Mouse (Mus musculus) ovary, adult 18-20 months (tissue): ENCODE results near the gene Pcdh15.

Experiments used
- DNase-seq: peaks from one replicate; pipeline ENCODE4 v3.0.0; 2022; ENCODE audit warnings: low spot score, mixed read lengths

The Pcdh15 gene

DNA sequence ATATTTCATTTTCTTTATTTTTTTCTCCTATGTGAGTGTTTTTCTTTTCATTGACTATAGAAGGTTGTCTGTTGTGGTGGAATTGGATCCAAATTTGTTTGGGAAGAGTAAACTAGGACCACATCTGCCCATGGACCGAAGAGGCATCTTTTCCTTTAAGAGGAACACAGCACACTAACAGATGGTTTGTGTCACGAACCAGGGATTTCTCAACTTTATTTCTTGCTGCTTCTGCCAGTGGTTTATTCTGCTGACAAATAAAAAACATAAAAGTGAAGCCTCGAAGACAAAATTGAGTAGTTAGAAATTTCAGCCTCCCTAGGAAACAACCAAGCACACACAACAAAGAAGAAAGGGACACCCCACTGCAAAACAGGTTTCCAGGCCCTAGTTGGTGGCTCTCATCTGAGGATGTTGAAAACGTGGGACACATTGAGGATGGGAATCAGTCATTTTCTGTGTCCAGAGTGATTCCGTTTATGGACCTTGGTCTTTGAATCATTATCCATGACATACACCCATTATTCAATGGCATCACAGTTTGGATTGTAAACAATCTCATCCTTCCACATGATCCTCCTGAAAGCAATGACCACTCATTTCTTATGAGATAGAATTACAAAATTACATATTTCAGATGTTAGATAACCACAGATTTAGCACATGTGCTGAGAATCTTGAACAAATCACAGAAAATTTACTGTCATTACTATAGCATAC, 1206.5 kb downstream of the Pcdh15 start:
- no peak for DNase-seq

DNA sequence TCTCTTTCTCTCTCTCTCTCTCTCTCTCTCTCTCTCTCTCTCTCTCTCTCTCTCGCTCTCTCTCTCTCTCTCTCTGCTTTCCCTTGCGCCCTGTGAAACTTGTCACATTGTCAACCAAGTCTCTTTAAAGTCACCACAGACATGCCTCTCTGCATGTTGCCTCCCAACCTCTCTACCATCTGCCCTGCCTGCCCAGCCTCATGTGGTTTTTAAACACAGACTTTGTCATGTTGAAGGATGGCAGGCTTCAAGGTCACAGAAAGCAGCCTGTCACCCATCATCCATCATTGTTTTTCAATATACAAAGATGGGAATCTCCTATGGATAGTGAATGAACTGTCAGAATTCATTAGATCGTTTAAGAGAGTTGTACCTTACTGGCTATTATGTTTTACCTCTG, 1207.9 kb downstream of the Pcdh15 start:
- DNase-seq = no peak

- no peak for DNase-seq
Measured at GRCm38 (mm10) chr10:74316091-74316490, 1216.9 kb downstream of the Pcdh15 start.

GRCm38 (mm10) chr10:74335412-74335811, 1236.3 kb downstream of the Pcdh15 start:
- no peak for DNase-seq

DNA sequence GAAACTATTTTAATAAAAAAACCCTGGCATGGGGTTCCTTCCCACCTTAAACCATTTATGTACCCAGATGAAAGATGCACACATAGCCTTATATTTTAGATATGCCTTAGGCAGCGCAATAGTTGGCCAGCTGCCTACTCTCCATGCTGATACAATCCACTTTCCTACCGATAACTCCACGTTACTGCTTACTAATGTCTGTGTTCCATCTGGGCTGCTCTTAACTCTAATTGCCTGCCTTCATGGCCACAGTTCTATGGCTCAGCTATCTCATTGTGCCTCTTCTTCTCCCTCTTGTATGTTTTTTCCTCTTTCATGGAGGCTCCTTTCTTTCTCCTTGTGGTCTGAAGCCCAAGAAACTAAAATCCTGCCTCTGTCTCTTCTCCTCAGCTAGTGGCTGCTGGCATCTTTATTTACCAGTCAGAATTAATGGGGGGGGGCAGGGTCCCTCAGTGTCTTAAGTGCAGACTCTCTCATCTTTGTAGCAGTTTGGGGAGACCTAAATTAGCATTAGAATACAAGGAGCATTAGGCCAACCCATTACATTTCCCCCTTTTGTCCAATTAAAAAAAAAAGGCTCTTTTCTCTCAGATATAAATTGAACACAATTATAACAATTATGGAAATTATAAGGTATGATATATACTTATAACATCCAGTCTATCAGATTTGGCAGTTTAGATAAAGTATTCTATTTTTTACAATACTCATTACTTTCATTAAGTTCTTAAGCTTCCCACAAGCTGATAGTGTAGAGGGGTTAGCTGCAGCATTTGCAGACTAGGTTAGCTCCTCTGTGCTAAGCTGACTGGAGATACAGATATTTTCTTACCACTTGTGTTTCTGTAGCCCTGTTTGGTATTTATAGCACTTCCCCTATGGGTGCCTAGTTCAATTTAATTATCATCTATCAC, 1240.4 kb downstream of the Pcdh15 start:
- no peak for DNase-seq

GRCm38 (mm10) chr10:74359526-74359925, 1260.4 kb downstream of the Pcdh15 start:
- DNase-seq = no peak

DNA sequence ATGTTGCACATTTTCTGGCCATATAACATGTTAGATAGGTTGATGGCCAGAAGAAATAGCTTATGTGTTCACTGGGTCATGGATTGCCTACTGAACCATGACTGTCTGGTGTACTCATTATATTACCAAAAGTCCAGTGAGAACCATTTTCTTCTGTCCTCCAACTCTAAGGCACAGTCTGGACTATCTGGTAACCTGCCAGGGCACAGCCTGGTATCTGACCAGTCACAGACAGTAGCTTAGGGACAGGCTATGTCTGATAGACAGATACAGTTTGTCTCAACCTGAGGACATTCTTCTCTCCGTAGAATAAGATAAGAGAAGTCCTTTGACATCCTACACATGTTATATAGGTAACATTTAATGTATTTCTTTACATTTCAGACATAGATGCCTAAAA, 1279.6 kb downstream of the Pcdh15 start:
- no peak for DNase-seq

DNA sequence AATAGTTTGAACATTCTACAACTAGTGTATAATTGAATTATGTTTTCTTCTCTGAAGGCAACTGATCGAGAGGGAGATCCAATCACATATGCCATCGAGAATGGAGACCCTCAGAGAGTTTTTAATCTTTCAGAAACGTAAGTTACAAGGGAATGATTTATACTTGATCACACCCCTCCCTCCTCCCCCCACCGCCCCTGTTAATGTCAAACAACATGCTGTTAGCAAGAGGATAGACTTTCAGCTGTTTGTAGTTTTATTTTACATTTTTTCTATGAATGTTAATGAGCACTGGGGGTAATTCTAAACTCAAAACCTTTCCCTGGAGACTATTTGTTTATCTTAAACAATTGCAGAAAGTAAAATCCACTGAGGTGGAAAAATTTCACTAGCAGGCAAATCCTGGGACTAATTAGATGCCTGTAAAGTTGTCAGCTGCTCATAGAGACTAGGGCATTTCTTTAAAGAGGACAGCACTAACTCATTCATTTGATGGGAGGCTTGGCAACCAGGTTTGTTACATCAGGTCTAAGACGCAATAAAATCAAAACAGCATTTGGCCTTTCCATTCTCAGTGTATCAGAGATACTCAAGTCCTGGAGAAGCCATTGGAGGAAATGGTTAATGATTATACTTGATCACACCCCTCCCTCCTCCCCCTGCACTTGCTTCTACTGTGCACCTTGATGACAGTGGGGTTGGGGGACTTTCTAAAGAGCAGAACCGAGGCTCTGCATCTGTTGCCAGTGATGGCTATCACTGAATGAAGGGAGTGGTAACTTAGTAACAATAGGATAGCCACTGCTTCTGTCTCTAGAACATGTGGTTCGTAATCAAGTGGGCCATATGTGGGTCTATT, 1280.4 kb downstream of the Pcdh15 start:
- no peak for DNase-seq

DNA sequence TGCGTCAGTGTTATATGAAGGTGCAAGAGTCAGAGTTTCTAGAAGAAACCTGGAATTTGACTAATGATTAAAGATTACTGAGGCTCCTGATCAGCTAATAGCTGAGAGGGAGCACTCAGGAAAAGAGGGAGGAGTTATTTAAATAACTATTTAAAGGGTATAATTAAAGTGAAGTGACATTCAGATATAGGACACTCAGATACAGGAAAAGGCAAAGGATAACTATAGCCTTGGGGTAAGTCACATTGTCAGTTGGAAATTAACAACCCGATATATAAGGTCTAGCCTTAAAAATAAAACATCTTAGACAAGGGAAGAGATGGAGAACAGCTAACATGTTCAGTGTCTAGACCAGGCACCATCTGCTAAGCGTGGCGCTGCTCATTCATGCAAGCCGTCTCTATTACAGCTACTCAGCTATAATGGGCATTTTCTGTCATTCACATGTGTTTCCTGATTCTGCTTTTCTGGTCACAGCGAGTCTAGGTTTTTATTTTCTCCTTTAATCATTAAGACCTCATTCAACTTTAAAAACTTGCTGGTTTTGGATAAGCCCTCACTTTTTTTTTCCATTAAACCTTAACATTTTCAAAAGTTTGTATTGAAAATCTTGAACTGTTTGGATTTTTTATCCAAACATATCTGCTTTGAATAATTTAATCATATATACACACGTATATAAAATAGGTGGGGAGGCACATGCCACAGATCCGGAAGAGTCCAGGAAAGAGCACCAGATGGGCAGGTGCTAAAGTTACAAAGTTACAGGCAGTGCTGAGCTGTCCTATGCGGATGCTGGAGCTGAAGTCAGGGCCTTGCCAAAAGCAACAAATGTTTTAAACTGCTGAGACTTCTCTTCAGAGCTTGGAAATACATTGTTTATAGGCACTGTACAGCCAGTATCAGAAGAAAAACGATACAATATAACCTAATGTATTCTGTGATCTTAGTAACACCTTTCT, 1288.7 kb downstream of the Pcdh15 start:
- DNase-seq = no peak

GRCm38 (mm10) chr10:74403111-74403510, 1304.0 kb downstream of the Pcdh15 start:
- no peak for DNase-seq

DNA sequence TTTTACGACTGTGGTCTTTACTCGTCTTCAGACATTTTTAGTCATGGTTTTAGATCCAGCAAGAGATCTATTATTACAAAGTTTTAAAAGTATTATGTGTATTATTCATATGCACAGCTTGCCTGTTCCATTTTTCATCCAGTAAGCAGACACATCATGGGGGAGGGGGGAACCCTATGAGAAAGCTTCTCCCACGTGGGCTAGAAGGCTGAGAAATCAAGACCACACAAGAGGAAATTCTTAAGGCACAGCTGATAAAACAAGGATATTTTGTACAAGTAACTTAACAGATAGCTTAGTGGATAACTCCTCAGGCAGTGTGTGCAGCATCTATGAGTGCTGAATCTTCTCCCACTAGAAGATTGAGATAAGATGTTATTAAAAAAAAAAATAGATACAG, 1314.9 kb downstream of the Pcdh15 start:
- no peak for DNase-seq

GRCm38 (mm10) chr10:74414945-74415344, 1315.8 kb downstream of the Pcdh15 start:
- DNase-seq = no peak

DNA sequence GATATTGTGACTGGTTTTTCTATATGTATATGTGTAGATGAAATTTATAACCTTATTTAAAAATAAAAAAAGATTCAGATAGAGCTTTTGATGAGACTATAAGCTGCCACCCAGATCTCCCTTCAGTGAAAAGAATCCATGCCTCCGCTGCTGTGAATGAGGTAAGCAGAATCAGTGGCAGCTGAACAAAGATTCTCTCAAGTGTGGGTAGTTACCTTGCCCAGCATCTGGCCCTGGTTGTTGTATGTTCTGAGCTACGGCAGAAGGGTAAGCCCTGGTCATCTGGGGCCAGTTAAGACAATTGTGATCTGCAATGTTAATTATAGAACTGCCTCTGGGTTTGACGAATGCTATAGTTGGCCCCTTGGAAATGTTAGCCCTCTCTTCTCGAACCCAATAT, 1316.2 kb downstream of the Pcdh15 start:
- no peak for DNase-seq

- DNase-seq = no peak
Measured at GRCm38 (mm10) chr10:74415949-74416348, 1316.8 kb downstream of the Pcdh15 start.

DNA sequence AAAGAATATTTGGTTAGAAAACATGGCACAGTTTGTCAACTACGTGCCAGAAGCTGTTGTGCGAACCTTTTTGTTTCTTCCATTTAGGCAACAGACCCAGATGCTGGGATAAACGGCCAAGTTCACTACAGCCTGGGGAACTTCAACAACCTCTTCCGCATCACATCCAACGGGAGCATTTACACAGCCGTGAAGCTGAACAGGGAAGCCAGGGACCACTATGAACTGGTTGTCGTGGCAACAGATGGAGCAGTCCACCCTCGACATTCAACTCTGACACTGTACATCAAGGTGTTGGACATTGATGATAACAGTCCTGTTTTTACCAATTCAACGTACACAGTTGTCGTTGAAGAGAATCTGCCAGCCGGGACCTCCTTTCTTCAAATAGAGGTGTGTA, 1350.9 kb downstream of the Pcdh15 start:
- DNase-seq = no peak

GRCm38 (mm10) chr10:74463972-74464371, 1364.8 kb downstream of the Pcdh15 start:
- no peak for DNase-seq

- DNase-seq = no peak
Measured at GRCm38 (mm10) chr10:74480779-74481178, 1381.6 kb downstream of the Pcdh15 start.

- no peak for DNase-seq
Measured at GRCm38 (mm10) chr10:74512315-74512714, 1413.2 kb downstream of the Pcdh15 start.

DNA sequence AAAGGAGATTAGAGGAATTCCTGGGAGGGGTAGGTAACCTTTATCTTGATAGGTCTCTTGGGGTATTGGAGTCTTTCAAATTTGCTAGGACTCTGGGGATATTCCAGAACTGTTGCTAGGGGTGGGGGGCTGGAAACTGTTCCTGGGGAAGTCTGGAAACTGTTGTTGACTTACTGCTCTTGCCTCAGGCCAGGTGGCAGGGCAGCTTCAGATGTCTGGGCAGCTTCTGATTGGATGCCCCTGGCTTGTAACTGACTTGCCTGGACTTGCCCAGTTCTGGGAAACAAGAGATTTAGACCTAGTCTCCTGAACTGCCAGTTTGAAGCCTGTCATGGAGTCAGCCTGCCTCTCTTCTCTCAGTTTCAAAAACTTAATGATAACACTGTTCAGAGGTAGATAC, 1414.6 kb downstream of the Pcdh15 start:
- DNase-seq = no peak

- no peak for DNase-seq
Measured at GRCm38 (mm10) chr10:74538371-74538770, 1439.2 kb downstream of the Pcdh15 start.

- DNase-seq = no peak
Measured at GRCm38 (mm10) chr10:74555326-74555725, 1456.2 kb downstream of the Pcdh15 start.
